Mouse (Mus musculus): ENCODE measurements at regions not wholly inside any gene's neighbourhood (a gene's known extent, or its start where the extent isn't known, plus 50 kb on each side); places are given as distances from the start of the nearest gene placed in this dataset.

DNA sequence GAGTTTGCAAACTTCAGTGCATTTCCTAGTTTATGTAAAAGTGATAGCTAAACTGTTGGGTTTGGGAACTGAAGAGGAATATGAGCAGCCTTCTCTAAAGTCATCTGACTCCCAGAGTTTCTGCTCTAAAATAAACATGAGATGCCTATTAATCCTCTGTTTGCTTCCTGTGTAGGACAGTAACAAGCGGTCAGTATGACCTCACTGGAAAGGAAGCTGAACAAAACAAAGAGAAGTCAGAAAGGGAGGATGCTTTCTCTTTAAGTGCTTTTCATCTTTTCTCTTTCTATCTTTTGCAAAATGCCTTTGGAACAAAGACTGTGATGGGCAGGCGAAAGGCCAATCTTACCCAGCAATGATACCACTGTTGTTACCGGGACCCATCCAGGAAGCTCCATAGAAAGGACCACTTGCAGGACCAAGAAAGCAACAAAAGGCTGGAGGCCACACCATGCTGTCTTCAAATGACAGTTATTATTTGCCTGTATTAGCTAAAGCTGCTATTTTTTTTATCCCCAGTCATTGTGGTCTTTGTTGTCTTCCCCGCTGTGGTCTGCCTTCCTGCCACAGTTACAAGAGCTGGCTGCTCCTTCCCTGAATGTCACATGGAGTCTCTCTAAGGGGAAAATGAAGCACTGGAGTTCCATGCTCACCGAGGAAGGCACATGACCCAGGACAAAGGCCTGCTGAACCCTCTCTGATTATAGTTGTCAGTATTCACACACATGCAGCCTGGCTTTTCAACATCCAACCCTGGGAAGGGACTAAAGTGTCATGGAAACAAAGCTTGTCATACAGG is 253.4 kb downstream of the Galc start:
- no peaks in the 10 kb centered on the region for H3K9me3 ChIP-seq (replicated peaks; ENCODE audit: control insufficient read depth, low read length)
- no peak overlapping the region for H3K4me2 ChIP-seq (ENCODE audit: low read depth, low read length)
- H3K27me3 ChIP-seq (ENCODE audit: control insufficient read depth, insufficient read depth, low read length): no peaks in the 10 kb centered on the region
- ATAC-seq (ENCODE audit: insufficient read depth, low FRiP score): no peak
- H3K9ac ChIP-seq (ENCODE audit: low read length): no peak overlapping the region
- no peaks in the 10 kb centered on the region for H3K4me1 ChIP-seq (ENCODE audit: control insufficient read depth, insufficient read depth, low read length)
- H3K4me3 ChIP-seq (replicated peaks; ENCODE audit: low read length): no peak overlapping the region
- no peak overlapping the region for H3K27ac ChIP-seq (ENCODE audit: low read length)
- WGBS: 56% methylated on average over 5 of the region's 5 CpGs
- H3K36me3 ChIP-seq (ENCODE audit: control insufficient read depth, insufficient read depth, low read length): no peaks in the 10 kb centered on the region

DNA sequence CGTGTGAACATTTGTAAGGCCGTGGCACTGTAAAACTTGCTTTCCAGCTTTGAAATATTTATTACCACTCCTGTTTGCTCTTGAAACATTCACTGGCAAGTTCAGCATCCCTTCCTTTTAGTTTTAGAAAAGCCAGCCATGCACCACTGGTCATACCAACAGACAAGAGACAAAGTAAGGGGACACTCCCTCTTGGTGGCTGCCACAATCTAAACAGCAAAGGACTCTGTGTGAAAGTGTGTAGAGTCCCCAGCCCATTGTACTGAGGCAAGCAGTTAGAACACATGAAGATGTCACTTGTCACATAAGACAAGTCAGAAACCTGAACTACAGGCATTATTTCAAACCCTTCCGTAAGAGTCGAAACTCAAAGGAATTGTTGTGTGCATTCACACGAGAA is 257.0 kb downstream of the Galc start:
- H3K9me3 ChIP-seq (replicated peaks; ENCODE audit: control insufficient read depth, low read length): no peaks in the 10 kb centered on the region
- no peaks in the 10 kb centered on the region for H3K36me3 ChIP-seq (ENCODE audit: control insufficient read depth, insufficient read depth, low read length)
- WGBS: 79% methylated on average over 5 of the region's 5 CpGs
- no peak overlapping the region for H3K9ac ChIP-seq (ENCODE audit: low read length)
- ATAC-seq (ENCODE audit: insufficient read depth, low FRiP score): no peak
- H3K27me3 ChIP-seq (ENCODE audit: control insufficient read depth, insufficient read depth, low read length): no peaks in the 10 kb centered on the region
- H3K4me2 ChIP-seq (ENCODE audit: low read depth, low read length): no peak overlapping the region
- H3K27ac ChIP-seq (ENCODE audit: low read length): no peak overlapping the region
- no peaks in the 10 kb centered on the region for H3K4me1 ChIP-seq (ENCODE audit: control insufficient read depth, insufficient read depth, low read length)
- no peak overlapping the region for H3K4me3 ChIP-seq (replicated peaks; ENCODE audit: low read length)

DNA sequence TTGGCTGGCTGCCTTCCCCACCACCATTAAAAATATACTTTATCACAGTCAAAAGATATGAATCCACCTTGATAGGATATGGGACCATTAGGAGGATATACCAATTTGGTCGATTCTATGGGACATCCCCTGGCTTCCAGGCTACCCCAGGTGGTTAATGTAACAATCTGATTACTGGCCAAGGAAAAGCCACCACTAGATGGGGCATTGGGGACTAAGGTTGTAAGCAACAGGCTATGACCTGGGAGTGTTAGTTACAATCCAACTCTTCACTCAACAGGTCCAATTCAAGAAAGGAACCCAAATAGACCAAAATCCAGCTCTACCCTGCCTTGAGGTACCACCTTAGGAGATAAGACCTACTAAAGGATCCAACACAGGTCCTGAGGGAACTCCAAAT is 264.4 kb downstream of the Galc start:
- no peak overlapping the region for H3K4me2 ChIP-seq (ENCODE audit: low read depth, low read length)
- WGBS: 58% methylated on average over 1 of the region's 1 CpGs
- H3K4me1 ChIP-seq (ENCODE audit: control insufficient read depth, insufficient read depth, low read length): no peaks in the 10 kb centered on the region
- H3K4me3 ChIP-seq (replicated peaks; ENCODE audit: low read length): no peak overlapping the region
- no peak overlapping the region for H3K27ac ChIP-seq (ENCODE audit: low read length)
- no peak for ATAC-seq (ENCODE audit: insufficient read depth, low FRiP score)
- no peaks in the 10 kb centered on the region for H3K27me3 ChIP-seq (ENCODE audit: control insufficient read depth, insufficient read depth, low read length)
- no peaks in the 10 kb centered on the region for H3K36me3 ChIP-seq (ENCODE audit: control insufficient read depth, insufficient read depth, low read length)
- H3K9me3 ChIP-seq (replicated peaks; ENCODE audit: control insufficient read depth, low read length): no peaks in the 10 kb centered on the region
- H3K9ac ChIP-seq (ENCODE audit: low read length): no peak overlapping the region

DNA sequence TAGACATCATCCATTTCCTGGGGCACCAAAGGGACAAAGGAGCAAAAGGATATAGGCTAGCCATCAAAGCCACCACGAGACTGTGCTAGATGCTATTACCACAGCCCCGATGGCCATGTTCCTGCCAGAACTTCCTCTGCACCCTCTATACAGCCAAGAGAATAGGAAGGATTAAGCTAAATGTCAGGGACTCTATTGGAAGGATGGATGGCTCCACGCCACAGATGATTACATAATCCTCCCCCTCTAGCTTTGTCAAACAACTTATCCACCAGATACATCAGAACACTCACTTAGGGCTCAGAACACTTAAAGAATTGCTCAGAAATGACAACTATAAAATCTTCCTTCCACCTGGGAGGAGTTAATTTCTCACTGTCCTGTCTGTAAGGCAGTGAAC is 265.3 kb downstream of the Galc start:
- no peak overlapping the region for H3K9ac ChIP-seq (ENCODE audit: low read length)
- no peaks in the 10 kb centered on the region for H3K36me3 ChIP-seq (ENCODE audit: control insufficient read depth, insufficient read depth, low read length)
- 76% methylated on average over 3 of the region's 3 CpGs for WGBS
- no peak overlapping the region for H3K4me2 ChIP-seq (ENCODE audit: low read depth, low read length)
- no peak overlapping the region for H3K27ac ChIP-seq (ENCODE audit: low read length)
- no peaks in the 10 kb centered on the region for H3K27me3 ChIP-seq (ENCODE audit: control insufficient read depth, insufficient read depth, low read length)
- H3K9me3 ChIP-seq (replicated peaks; ENCODE audit: control insufficient read depth, low read length): no peaks in the 10 kb centered on the region
- no peaks in the 10 kb centered on the region for H3K4me1 ChIP-seq (ENCODE audit: control insufficient read depth, insufficient read depth, low read length)
- ATAC-seq (ENCODE audit: insufficient read depth, low FRiP score): no peak
- H3K4me3 ChIP-seq (replicated peaks; ENCODE audit: low read length): no peak overlapping the region

DNA sequence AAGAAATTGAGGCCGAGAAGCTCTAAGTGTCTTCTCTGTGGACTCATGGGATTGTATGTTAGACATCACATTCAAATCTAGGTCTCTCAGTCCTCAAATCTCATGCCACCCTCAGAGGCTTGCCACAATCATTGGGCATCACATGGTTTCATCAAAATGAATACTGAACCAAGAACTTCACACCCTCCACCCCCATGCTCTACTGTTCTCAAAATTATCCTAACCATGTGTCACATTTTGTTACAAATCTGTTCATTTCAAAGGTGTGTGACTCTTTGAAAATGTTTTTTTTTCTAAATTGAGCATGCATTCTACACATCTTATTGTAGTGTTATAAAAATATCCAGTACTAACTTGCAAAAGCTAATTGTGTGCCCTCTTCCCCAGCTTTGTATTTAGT is 275.9 kb downstream of the Galc start:
- no peak for ATAC-seq (ENCODE audit: insufficient read depth, low FRiP score)
- H3K9ac ChIP-seq (ENCODE audit: low read length): no peak overlapping the region
- no peak overlapping the region for H3K4me2 ChIP-seq (ENCODE audit: low read depth, low read length)
- H3K36me3 ChIP-seq (ENCODE audit: control insufficient read depth, insufficient read depth, low read length): no peaks in the 10 kb centered on the region
- no peaks in the 10 kb centered on the region for H3K4me1 ChIP-seq (ENCODE audit: control insufficient read depth, insufficient read depth, low read length)
- no peak overlapping the region for H3K4me3 ChIP-seq (replicated peaks; ENCODE audit: low read length)
- H3K27ac ChIP-seq (ENCODE audit: low read length): no peak overlapping the region
- no peaks in the 10 kb centered on the region for H3K27me3 ChIP-seq (ENCODE audit: control insufficient read depth, insufficient read depth, low read length)
- WGBS: 100% methylated on average over 1 of the region's 1 CpGs
- no peaks in the 10 kb centered on the region for H3K9me3 ChIP-seq (replicated peaks; ENCODE audit: control insufficient read depth, low read length)

DNA sequence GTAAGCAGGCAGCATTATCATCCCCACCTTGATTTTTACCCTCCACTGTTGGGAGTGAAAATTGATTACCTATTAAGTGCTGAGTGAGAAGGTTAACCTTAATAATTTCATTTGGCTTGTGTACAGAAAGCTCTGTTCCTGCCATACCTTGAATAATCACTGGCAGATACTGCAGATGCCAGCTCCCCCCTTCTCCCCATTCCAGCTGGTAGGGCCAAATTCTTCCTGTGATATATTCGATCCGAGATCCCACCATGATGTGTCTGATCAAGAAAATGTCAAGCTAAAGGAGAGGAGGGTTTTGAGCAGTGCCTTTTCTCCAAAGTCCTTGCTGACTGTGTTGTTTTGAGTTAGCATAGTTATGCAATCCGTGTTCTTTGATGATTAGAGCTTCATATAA is 280.6 kb downstream of the Galc start:
- no peak overlapping the region for H3K9ac ChIP-seq (ENCODE audit: low read length)
- no peaks in the 10 kb centered on the region for H3K9me3 ChIP-seq (replicated peaks; ENCODE audit: control insufficient read depth, low read length)
- no peaks in the 10 kb centered on the region for H3K27me3 ChIP-seq (ENCODE audit: control insufficient read depth, insufficient read depth, low read length)
- no peak for ATAC-seq (ENCODE audit: insufficient read depth, low FRiP score)
- no peak overlapping the region for H3K27ac ChIP-seq (ENCODE audit: low read length)
- WGBS: 70% methylated on average over 3 of the region's 3 CpGs
- H3K36me3 ChIP-seq (ENCODE audit: control insufficient read depth, insufficient read depth, low read length): no peaks in the 10 kb centered on the region
- H3K4me2 ChIP-seq (ENCODE audit: low read depth, low read length): no peak overlapping the region
- no peak overlapping the region for H3K4me3 ChIP-seq (replicated peaks; ENCODE audit: low read length)
- H3K4me1 ChIP-seq (ENCODE audit: control insufficient read depth, insufficient read depth, low read length): no peaks in the 10 kb centered on the region

DNA sequence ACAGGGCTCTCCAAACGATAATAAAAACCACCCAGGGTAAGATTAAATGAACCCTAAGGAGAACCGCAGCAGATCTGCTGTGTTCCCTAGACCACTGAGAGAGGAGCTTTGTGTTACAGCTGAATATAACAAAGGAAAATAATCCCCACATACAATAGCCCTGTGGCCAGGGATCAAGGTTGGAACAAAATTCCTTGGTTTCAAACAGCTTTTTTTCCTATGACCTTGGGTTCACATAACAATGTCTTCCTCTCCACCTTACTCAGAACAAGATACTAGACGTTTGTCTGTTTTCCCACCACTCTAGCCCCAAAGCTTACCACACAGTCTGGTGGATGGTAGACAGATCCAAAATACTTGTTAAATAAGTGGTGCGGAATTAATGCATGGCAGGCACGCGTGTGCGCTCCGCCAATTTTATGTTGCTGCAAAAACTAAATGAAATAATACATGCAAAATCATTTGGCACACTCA is 281.0 kb downstream of the Galc start:
- Histone ChIP-seq H3K9me3 (replicated peaks; ENCODE audit: control insufficient read depth, low read length) (no peaks in the 10 kb centered on the region), H3K36me3 (ENCODE audit: control insufficient read depth, insufficient read depth, low read length) (no peaks in the 10 kb centered on the region), H3K4me3 (replicated peaks; ENCODE audit: low read length) (no peak overlapping the region), H3K27ac (ENCODE audit: low read length) (no peak overlapping the region), H3K4me2 (ENCODE audit: low read depth, low read length) (no peak overlapping the region), H3K9ac (ENCODE audit: low read length) (no peak overlapping the region), H3K27me3 (ENCODE audit: control insufficient read depth, insufficient read depth, low read length) (no peaks in the 10 kb centered on the region), H3K4me1 (ENCODE audit: control insufficient read depth, insufficient read depth, low read length) (no peaks in the 10 kb centered on the region)
- ATAC-seq (ENCODE audit: insufficient read depth, low FRiP score): no peak
- 83% methylated on average over 8 of the region's 8 CpGs for WGBS

DNA sequence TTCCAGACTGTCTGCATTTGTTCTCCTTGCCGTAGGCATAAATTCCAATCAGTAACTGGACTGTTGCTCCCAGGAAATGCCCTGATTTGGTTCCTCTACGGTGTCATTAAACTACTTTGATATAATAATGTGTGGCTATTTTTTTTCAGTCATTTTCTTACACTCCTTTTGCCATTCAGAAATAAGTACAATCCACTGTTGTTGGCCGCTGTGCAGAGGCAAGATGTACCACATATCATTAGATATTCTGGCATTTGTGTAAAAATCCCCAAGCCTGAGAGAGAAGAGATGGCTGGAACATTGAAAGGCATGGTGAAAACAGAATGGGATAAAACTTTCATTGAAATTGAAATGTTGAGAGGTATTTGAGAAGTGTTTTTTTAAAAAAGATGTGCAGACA is 281.6 kb downstream of the Galc start:
- no peaks in the 10 kb centered on the region for H3K9me3 ChIP-seq (replicated peaks; ENCODE audit: control insufficient read depth, low read length)
- ATAC-seq (ENCODE audit: insufficient read depth, low FRiP score): no peak
- H3K36me3 ChIP-seq (ENCODE audit: control insufficient read depth, insufficient read depth, low read length): no peaks in the 10 kb centered on the region
- no peak overlapping the region for H3K4me2 ChIP-seq (ENCODE audit: low read depth, low read length)
- no peak overlapping the region for H3K9ac ChIP-seq (ENCODE audit: low read length)
- no peak overlapping the region for H3K27ac ChIP-seq (ENCODE audit: low read length)
- H3K4me1 ChIP-seq (ENCODE audit: control insufficient read depth, insufficient read depth, low read length): no peaks in the 10 kb centered on the region
- WGBS: 72% methylated on average over 3 of the region's 3 CpGs
- no peaks in the 10 kb centered on the region for H3K27me3 ChIP-seq (ENCODE audit: control insufficient read depth, insufficient read depth, low read length)
- H3K4me3 ChIP-seq (replicated peaks; ENCODE audit: low read length): no peak overlapping the region

DNA sequence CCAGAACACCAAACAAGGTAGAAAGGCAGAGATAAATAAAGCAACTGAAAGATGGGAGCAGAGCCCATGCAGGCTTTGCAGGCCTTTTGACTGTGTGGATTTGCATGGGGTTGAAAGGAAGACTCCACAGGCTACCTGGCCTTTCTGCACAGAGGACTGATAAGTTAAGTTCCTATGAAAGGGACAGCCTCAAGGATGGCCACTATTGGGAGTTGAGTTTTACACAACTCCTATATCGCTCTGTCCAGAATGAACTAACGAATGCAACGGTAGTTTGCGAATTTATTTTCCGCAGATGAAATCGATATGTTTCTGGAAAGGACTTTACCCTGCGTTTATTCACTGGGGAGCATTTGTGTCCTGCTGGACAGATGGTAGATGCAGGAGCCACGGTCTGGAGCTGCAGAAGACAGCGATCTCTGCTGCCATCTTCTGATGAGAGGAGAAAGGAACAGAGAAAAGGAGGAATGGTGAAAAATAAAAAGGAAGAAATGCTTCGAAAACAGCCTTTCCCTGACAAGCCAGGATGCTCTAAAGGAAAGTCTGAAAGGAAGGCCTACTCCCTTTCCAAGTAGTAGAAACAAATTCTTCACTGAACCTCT is 285.2 kb downstream of the Galc start:
- no peaks in the 10 kb centered on the region for H3K27me3 ChIP-seq (ENCODE audit: control insufficient read depth, insufficient read depth, low read length)
- H3K9me3 ChIP-seq (replicated peaks; ENCODE audit: control insufficient read depth, low read length): no peaks in the 10 kb centered on the region
- H3K9ac ChIP-seq (ENCODE audit: low read length): no peak overlapping the region
- 48% methylated on average over 10 of the region's 10 CpGs for WGBS
- no peak for ATAC-seq (ENCODE audit: insufficient read depth, low FRiP score)
- no peaks in the 10 kb centered on the region for H3K4me1 ChIP-seq (ENCODE audit: control insufficient read depth, insufficient read depth, low read length)
- no peak overlapping the region for H3K4me2 ChIP-seq (ENCODE audit: low read depth, low read length)
- H3K4me3 ChIP-seq (replicated peaks; ENCODE audit: low read length): no peak overlapping the region
- H3K27ac ChIP-seq (ENCODE audit: low read length): no peak overlapping the region
- H3K36me3 ChIP-seq (ENCODE audit: control insufficient read depth, insufficient read depth, low read length): no peaks in the 10 kb centered on the region

All from stomach, embryonic 16.5 days (tissue).